Mouse (Mus musculus) liver, adult 2 months (tissue): ENCODE measurements at regions not wholly inside any gene's neighbourhood (a gene's known extent, or its start where the extent isn't known, plus 50 kb on each side); places are given as distances from the start of the nearest gene placed in this dataset.

ENCODE experiments used
- CTCF ChIP-seq: fragments of 200-500 bp; IDR thresholded peaks from 2 replicates; pipeline ENCODE4 v1.5.1; 2011; ENCODE audit warnings: low read depth, low read length, control low read depth
- POLR2A ChIP-seq: fragments of 200-500 bp; IDR thresholded peaks from 2 replicates; pipeline ENCODE4 v1.6.1; 2011; ENCODE audit warnings: low read length, control low read depth; ENCODE audit not compliant: insufficient read depth; ENCODE audit errors: extremely low read depth

- no peak for TF ChIP-seq POLR2A
- no peak for TF ChIP-seq CTCF
Observed at GRCm38 (mm10) chr3:105376346-105376745, 75.8 kb upstream of the Kcnd3 start.
